Mouse (Mus musculus) R1 (cell line): ENCODE results near the gene Sobp.

Experiments
- DNase-seq: peaks from one replicate; pipeline ENCODE4 v3.0.0-alpha.2; 2018; ENCODE audit warnings: low read depth, low spot score

Sobp gene

DNA sequence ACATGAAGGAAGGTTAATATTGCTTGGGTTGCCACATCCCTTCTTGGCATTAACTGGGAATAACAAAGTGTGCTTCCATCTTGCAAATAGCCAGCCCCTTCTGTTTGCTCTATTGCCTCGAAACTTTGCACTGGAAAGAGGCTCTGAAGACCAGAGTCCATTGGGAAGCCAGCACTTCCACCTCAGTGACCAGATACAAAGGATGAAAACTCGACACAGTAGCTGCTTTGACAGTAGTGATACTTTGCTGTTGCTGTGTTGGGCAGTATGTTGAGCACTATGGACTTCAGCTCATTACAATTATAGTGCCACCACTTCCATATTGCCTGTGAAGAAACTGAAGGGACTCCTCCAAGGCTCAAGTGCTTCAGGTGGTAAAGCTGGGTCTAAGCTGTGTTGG is 86.9 kb downstream of the Sobp start:
- DNase-seq, result no peak

DNA sequence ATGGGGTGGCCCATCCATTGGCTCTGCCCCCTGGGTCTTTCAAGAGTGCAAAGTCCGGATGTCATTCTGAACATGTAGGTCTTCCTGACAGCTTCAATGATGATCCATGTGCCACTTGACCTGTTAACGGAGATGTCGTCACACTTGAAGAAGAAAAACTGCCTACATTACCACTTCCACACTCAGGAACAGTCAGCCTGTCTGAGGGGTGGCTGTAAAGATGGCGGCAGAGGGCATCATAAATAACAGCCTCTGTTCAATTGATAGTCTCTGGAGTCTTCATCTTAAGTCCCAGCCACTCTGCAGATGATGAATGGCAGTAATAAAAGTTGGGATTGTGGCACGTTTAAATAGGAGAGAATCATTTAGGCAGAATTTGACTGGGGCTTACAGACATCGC is 87.4 kb downstream of the Sobp start:
- no peak for DNase-seq

DNA sequence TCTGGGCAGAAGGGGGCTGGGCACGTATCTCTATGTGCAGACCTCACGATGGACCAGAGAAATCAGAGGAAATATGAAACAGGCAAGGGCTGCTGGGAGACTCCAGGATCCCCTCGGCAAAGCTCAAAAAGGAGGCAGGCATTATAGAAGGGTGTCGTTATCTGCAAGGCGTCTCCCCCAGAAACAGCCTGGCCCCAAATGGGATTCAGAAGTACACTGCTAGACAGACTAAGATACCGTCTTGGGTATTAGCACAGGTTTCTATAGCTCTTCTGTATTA is 90.3 kb downstream of the Sobp start:
- no peak for DNase-seq

DNA sequence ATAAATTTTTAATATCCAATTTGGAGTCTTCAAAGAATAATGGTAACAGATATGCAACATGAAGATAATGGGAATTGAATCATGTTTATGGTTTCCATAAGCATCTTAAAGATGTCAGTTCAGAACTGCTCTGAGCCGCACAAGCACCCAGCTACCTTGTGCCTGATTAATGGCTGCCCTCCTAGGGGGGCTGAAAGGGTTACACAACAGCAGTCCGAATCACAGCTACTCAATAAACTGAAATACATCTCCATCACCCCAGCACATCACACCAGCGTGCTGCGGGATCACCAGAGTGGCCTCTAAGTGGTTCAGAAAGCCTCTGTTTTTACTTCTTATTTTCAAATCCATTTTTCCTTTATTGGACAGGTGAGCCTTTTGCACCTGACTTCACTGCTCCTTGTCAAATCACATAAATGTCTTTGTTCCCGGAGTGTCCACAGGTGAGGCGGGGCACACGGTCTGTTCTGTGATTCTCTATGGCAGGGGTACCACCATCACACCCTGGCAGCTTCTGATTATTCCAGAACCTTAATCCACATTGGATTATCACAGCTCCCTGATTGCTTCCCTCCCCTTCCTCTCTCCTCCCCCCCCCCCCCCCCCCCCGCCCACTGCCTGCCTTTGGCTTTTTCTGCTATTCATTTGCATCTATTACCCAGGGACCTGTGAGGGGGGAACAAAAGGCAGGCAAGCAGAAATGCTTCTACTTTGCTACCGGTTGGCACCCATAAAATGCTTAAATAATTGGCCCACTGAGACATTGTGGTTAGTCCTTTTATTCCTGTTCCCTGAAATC is 90.8 kb downstream of the Sobp start:
- DNase-seq, result no peak

DNA sequence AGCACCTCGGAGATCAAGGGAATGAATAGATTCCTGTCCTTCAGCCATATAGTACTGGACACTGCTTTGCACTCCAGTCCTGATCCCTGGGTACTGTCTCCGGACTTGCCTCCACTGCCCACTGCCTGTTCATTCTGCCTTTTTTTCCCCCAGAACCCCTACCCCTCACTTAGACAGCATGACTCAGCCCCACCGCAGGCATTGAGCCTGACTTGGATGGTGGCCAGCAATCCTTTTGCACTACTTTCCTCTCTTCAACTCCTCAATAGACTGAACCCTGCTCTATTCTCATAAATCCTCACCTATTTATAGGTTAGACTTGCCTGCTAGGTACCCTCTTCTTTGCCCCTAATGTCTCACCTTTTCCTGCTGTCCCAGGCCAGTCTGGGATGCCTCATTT is 93.0 kb downstream of the Sobp start:
- no peak for DNase-seq

DNA sequence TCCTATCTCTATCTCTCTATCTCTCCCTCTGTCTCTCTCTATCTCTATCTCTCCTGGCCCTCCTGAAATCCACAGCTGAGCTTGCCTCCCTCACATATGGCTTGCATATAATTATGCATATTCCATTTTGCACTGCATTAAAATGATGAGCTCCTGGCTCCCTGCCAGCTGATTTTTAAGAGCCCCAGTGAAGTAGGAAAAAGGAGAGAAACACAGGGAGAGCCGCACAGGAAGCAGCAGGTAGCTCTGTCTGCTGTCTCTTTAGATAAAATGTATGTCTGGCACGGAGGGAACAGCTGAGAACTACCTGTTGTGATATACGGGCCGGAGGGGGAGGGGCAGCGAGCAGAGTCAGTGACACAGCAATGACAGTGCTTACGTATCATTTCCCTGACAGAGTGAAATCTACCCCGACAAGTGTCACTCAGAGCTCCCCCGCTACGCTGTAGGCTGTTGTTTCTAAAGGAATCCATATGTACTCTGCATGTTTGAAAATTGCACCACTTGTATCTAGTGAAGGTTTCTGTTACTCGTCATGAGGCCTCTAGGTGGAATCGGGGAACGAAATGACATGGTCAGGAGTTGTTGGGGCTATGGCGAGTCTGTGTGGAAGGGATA is 98.7 kb downstream of the Sobp start:
- DNase-seq, result no peak

DNA sequence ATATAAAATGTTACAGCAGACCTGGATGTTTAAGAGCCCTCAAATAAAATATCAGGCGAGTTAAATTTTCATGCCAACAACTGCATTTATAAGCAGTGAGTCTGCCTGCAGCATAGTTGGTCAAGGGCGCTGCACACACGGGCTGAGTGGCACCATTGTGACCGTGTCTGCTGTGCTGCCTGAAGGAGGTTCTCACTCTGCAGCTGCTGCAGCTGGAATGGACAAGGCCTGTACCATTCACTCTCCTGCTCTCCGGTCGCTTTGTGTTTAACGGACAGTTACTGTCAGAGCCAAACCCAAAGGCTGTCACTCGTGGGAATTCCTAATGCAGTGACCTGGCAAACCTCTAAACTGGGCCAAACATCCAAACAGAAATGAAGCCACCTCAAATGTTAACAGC is 101.0 kb downstream of the Sobp start:
- DNase-seq, result no peak

DNA sequence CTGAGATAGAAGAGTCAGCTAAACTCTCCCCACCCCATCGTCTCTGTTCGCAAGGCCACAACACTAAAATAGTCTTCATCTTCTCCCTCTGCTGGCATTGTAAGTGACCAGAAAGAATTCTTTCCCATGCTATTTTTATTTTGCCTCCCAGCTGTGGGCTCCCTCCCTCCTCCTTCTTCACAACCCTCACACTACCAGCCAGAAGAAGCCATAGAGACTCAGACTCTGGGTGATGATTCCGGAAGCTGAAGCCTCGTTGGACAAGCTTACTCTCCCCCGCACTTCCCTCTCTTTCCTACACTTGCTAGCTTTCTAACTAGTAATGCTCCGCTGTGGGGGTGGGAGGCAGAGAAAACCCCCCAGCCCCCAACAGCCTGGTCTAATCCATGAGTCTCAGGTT is 103.4 kb downstream of the Sobp start:
- DNase-seq, result no peak

DNA sequence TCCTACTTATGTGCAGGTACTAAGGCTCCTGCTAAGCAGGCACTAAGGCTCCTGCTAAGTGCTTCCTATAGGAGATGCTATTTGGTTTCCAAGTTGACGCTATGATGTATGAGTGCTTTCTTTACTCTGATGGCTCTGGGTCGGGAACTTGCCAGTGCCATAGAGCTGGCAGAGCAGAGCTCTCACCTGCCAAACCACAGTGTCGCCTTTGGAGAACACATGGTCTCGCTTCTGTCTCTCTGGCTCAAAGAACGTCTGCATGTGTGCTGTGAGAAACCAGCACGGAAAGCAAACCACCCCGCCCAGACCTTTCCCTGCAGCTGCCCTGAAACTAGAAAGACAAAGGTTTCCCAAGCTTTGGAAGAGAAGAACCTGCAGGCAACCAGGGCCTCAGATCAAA is 109.0 kb downstream of the Sobp start:
- DNase-seq, result no peak

DNA sequence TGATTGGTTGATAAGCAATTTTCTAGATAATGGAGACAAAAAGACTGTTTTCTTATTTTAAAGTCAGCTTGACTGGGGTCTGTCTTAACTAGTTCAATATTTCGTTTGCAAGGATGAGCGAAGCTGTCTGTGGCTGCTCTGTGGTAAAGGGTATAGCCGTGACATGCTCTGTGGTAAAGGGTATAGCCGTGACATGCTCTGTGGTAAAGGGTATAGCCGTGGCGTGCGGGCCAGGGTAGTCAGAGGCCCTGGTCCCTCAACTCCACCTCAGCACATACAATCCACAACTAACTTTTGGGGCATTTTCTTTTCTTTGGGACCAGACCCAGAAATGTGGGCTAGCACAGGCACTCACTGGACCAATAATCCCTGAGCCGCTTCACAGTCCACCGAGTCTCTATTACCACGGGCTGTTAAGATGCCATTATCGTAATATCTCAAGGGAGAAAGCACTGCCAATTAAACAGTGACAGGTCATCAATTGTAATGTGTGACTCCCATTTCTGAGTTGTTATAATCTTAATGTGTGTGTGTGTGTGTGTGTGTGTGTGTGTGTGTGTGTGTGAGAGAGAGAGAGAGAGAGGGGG is 112.7 kb downstream of the Sobp start:
- no peak for DNase-seq

DNA sequence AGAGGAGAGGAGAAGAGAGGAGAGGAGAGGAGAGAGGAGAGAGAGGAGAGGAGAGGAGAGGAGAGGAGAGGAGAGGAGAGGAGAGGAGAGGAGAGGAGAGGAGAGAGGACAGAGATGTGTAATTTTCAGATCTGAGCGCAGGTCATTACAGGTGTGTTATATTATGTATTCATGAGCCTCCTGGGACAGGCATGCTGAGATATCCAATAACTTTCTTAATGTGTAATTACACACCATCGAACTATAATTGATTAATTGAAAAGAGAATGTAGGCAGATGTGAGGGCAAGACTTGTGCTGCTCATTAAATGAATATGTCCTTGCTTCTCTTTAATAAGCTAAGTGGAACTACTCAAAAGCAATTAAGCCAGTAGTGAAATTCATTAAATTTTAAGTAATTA is 118.9 kb downstream of the Sobp start:
- no peak for DNase-seq

DNA sequence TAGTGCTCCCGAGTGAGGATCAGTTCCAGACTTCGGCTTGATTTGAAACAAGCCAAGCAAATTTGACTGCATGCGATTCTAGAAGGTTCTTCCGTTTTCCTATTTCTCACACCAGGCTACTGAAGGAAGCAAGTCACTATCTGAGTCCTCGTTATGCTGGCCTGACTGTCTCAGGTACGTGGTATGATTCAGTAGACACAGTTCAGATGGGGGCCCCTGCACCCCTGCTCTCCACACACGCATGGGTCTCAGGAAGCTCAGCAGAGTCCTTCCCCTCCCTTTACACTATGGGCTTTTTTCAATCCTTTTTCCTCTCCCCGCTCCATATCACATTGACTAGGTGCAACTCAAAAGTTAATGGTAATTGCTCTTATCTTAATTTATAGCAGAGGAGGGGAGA is 119.6 kb downstream of the Sobp start:
- DNase-seq, result no peak

DNA sequence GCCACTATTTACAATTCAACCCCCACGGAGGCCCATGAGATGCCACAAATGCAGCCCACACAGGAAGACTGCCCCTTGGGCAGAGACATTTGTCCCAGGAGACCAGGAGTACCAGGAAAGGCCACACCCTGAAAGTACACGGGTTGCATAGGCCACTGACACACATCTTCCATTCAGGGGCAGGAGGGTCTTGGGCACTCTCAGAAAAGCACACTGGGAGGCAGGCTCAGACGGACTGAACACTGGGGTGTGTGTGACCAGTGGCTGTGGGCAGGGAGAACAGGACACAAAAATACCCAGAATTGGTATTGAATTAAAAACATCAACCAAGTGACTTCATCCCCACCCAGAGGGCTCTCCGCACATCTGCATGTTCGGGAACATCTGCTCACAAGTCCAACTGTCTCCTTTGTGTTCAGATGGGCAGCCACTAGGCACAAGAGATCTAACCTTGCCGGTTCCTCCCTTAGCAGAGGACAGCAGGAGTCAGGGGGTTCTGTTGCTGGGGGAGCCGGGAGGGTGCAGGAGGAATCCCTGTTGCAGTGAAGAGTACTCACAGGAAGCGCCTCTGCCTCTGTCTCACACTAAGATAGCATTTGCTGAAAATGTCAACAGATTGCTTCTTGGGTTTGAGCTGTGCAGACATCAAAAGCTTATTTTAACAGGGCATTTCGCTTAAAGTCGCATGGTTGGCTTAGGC is 120.3 kb downstream of the Sobp start:
- no peak for DNase-seq

DNA sequence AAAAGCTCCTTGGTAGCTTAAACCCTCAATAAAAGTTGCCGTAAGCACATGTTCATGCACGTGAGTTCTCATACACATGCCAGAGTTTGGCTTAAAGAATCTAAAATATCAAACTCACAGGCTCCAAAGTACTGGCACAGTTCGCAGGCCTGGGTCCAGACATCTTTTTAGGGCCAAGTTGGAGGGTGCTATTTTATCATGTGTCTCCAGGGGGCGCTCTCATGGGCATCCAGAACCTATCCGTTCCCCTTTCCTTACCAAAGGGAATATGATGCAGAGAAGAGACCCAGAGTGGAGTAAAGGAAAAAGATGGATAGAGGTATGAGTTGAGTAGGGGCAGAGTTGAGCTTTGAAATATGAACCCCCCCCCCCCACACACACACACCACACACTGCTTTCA is 121.9 kb downstream of the Sobp start:
- DNase-seq, result peak; percentile 16

DNA sequence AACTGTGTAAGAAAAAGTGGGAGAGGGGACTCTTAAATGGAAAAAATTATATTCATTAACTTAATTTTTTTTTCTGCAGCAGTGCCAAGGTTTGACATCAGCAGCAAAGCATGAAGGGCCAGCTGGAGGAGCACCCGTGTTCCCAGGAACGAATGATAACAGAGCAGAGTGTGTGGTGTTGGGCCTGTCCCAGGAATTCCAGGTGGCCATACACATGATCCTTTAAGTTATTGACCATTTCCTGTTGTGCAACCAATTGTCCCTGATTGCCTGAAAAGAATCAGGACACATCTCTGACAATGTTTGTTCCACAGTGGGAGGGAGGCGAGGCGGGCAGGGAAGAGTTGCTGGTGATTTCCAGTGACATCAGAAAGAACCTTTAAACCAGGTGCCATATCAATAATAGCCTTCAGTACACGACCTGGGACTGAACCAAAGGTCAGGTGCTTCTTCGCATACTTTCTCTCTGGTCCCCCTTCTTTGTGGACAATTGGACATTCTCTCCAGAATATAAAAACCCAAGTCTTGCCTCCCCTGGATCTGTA is 126.5 kb downstream of the Sobp start:
- DNase-seq, result no peak

DNA sequence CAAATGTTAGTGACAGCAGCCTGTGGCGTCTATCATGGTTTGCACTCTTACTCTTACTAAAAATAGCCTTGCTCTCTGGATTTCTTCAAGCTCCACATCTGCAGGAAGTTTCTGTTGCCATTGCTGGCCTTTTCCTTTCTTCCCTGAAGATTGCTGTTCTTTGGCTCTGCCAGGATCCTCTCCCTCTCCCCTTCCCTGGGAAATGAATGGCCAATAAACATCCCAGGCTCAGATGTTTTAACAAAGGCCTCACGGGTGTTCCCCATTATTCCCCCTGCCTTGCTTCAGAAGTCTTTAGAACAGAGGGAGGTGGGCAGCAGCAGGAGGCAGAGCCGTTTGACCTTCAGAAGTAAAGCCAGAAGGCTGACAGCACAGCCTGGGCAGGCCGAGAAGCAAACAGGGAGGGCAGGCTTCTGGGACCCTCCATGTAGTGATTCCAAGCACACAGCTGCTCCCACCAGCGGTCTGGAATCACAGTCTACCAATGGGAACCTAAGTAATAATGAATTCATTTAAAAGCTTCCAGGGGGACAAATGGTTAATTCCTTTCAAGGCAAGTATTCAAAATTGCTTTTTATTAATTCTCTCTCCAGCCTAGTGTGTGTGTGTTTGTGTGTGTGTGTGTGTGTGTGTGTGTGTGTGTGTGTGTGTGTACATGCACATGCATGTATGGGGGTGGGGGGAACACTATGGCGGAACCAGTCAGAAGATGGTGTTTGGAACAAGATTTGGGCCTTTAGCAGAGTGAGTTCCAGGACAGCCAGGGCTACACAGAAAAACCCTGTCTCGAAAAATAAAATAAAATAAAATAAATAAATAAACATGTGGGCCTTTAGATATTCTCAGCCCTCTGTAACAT is 130.8 kb downstream of the Sobp start:
- DNase-seq, result peak; percentile 91

DNA sequence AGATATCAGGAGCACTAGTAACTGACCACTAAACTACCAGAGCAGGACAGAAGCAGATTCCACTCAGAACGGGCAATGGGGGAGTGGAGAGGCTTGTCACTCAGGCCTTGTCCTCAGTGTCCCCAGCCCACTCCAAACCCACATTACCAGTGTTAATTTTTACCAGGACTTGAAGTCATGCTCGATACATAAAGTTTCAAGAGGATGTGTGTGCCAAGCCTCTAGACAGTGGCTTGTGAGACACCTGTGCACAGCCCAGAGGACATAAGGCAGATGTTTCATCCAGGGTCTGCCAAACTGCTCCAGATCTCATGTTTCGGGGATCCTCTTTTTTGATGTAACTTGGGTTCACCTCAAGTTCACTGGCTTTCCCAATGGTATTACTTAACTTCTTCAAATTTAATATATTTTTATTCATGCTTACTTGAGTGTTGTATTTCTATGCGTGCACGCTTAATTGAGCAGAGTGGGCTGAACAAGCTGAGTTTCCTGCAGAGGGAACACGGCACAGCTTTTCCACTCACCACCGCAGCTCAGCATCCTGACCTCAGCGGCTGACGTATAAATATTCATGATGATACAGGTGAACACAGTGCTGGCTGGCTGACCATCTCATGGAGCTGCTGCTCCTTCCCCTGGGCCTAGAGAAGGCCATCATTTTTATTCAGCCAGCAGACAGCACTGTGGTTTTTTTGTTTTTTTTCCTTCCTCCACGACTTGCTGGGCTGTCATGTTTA is 131.6 kb downstream of the Sobp start:
- no peak for DNase-seq

DNA sequence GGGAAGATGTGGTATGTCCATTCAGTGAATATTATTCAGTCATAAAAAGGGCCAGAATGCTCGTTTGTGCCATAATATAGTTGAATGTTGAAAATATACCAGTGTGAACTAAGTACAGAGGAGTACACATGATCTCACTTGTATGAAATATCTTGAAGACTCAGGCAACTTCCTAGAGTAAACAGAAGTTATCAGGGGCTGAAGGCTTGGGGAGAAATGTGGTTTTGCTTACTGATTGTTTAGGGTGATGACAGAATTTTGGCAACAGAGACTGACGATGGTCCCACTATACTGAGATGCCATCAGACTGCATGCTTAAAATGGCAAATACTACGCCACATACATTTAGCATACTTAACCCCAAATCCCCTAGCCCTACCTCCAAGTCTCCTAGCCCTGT is 132.5 kb downstream of the Sobp start:
- DNase-seq, result no peak

DNA sequence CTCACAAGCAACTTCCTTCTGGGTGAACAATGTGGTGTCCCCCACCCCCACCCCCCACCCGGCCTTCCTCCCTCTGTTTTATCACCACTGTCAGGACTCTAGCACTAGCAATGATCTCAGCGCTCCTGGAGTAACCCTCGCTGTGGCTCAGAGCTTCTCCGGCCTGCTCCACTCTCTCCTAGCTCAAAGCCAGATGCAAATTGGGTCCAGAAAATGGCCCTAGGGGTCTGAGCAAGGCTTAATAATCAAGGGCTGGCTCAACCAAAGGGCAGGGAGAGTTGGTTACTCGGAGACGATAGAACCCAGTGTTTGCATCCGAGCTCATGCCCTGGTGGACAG is 136.9 kb downstream of the Sobp start:
- DNase-seq, result peak; percentile 30

DNA sequence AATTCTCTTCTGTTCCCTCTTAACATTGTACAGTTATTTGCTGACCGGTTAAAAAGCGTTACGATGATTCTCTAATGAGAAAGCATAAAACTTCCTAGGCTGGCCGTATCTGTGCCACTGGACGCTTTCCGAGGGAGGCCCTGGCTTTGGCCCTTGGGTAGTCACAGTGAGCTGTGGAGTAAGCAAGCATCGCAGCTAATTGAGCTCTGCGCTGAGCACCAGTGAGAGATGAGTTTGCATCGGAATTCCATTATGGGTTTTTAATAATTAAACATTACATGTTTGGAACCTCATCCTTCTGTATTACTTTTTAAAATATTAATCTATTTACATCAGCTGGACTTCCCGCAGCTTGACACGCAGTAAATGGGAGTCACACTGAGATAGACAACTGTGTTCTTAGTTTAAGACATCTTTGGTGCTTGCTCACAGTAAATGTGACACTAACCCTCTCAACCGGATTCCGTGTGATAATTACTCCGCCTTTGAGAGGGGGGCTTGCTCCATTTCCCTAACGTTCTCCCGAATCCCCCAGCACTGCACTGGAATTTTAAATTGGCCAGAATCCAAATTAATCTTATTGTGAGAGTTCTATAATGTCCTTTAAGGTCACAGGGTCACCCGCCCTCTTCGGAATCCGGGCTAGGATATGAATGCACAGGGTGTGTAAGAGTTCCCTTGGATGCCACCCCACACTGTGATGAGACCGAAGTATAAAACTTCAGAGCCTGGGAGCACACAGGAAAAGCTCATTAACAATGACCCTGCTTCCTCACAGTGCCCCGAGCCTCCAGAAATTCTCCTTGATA is 137.5 kb downstream of the Sobp start:
- no peak for DNase-seq
